Mouse (Mus musculus): ENCODE data around the gene Nubp2. TPM values are rescaled to one million over a fixed set of nuclear protein-coding genes. Genes with fewer than 3 reads are reported as not detected.
A peak's percentile ranks its signal among the peaks of the same experiment; 100 is the strongest.

Nubp2 gene
- 88.8 and 96.1 TPM in 2 replicates for polyA plus RNA-seq (2012; rRNA removed)

- WGBS, result under 1% methylated on average over 69 of the region's 69 CpGs
- DNase-seq, result peak; percentile 96
- Histone ChIP-seq H3K4me3 (ENCODE audit: control insufficient read depth, insufficient read depth, low read length) (peak within 1 kb of the TSS; percentile 83), H3K27me3 (ENCODE audit: control insufficient read depth, insufficient read depth, low read length) (no peaks in the 10 kb centered on the region), H3K27ac (ENCODE audit: control insufficient read depth, insufficient read depth, low read length) (no peak within 1 kb of the TSS), H3K4me1 (replicated peaks; ENCODE audit: control insufficient read depth, insufficient read depth, low read length) (peaks cover 16% of the 10 kb centered on the region), H3K36me3 (ENCODE audit: control insufficient read depth, insufficient read depth, low read length) (peaks cover 20% of the 10 kb centered on the region)
- TF ChIP-seq CTCF (IDR thresholded peaks at IDR 0.05; ENCODE audit: borderline replicate concordance, control insufficient read depth, extremely low read depth, insufficient read depth, low read length, poor library complexity) (peak; percentile 38; the same call in 1 of the 2 replicates), POLR2A (IDR thresholded peaks at IDR 0.05; ENCODE audit: control insufficient read depth, extremely low read depth, insufficient read depth, low read length, poor library complexity) (peak; percentile 66; the same call in 1 of the 2 replicates)
Measured at GRCm38 (mm10) chr17:24886134-24886931, at the start of gene Nubp2, which contains the start of gene Spsb3. Gene Nubp2, minus strand, starts transcription at chr17:24886349. Gene Spsb3, plus strand, starts transcription at chr17:24886643.

GRCm38 (mm10) chr17:24935666-24936065 is 49.5 kb upstream of the Nubp2 start:
- no peaks in the 10 kb centered on the region for H3K36me3 ChIP-seq (ENCODE audit: control insufficient read depth, insufficient read depth, low read length)
- H3K27me3 ChIP-seq (ENCODE audit: control insufficient read depth, insufficient read depth, low read length), result no peaks in the 10 kb centered on the region
- peaks cover 7% of the 10 kb centered on the region for H3K4me1 ChIP-seq (replicated peaks; ENCODE audit: control insufficient read depth, insufficient read depth, low read length)
- no peak for DNase-seq
- no peak overlapping the region for H3K27ac ChIP-seq (ENCODE audit: control insufficient read depth, insufficient read depth, low read length)
- no peak overlapping the region for H3K4me3 ChIP-seq (ENCODE audit: control insufficient read depth, insufficient read depth, low read length)
- TF ChIP-seq CTCF (IDR thresholded peaks at IDR 0.05; ENCODE audit: borderline replicate concordance, control insufficient read depth, extremely low read depth, insufficient read depth, low read length, poor library complexity) (no peak), POLR2A (IDR thresholded peaks at IDR 0.05; ENCODE audit: control insufficient read depth, extremely low read depth, insufficient read depth, low read length, poor library complexity) (no peak)

GRCm38 (mm10) chr17:24934926-24935325 is 48.8 kb upstream of the Nubp2 start:
- Histone ChIP-seq H3K4me1 (replicated peaks; ENCODE audit: control insufficient read depth, insufficient read depth, low read length) (peaks cover 7% of the 10 kb centered on the region), H3K36me3 (ENCODE audit: control insufficient read depth, insufficient read depth, low read length) (no peaks in the 10 kb centered on the region), H3K4me3 (ENCODE audit: control insufficient read depth, insufficient read depth, low read length) (no peak overlapping the region), H3K27me3 (ENCODE audit: control insufficient read depth, insufficient read depth, low read length) (no peaks in the 10 kb centered on the region), H3K27ac (ENCODE audit: control insufficient read depth, insufficient read depth, low read length) (no peak overlapping the region)
- no peak for TF ChIP-seq CTCF (IDR thresholded peaks at IDR 0.05; ENCODE audit: borderline replicate concordance, control insufficient read depth, extremely low read depth, insufficient read depth, low read length, poor library complexity)
- TF ChIP-seq POLR2A (IDR thresholded peaks at IDR 0.05; ENCODE audit: control insufficient read depth, extremely low read depth, insufficient read depth, low read length, poor library complexity), result no peak
- DNase-seq, result no peak
- WGBS, result 90% methylated on average over 4 of the region's 4 CpGs

- no peak for DNase-seq
- Histone ChIP-seq H3K27me3 (ENCODE audit: control insufficient read depth, insufficient read depth, low read length) (no peaks in the 10 kb centered on the region), H3K27ac (ENCODE audit: control insufficient read depth, insufficient read depth, low read length) (no peak overlapping the region), H3K4me1 (replicated peaks; ENCODE audit: control insufficient read depth, insufficient read depth, low read length) (peaks cover 7% of the 10 kb centered on the region), H3K4me3 (ENCODE audit: control insufficient read depth, insufficient read depth, low read length) (no peak overlapping the region), H3K36me3 (ENCODE audit: control insufficient read depth, insufficient read depth, low read length) (no peaks in the 10 kb centered on the region)
- WGBS, result 90% methylated on average over 4 of the region's 4 CpGs
- no peak for TF ChIP-seq CTCF (IDR thresholded peaks at IDR 0.05; ENCODE audit: borderline replicate concordance, control insufficient read depth, extremely low read depth, insufficient read depth, low read length, poor library complexity)
- no peak for TF ChIP-seq POLR2A (IDR thresholded peaks at IDR 0.05; ENCODE audit: control insufficient read depth, extremely low read depth, insufficient read depth, low read length, poor library complexity)
Measured at GRCm38 (mm10) chr17:24933163-24933562, 47.0 kb upstream of the Nubp2 start.

- H3K4me1 ChIP-seq (replicated peaks; ENCODE audit: control insufficient read depth, insufficient read depth, low read length), result peaks cover 7% of the 10 kb centered on the region
- DNase-seq, result no peak
- no peak overlapping the region for H3K27ac ChIP-seq (ENCODE audit: control insufficient read depth, insufficient read depth, low read length)
- no peak overlapping the region for H3K4me3 ChIP-seq (ENCODE audit: control insufficient read depth, insufficient read depth, low read length)
- TF ChIP-seq POLR2A (IDR thresholded peaks at IDR 0.05; ENCODE audit: control insufficient read depth, extremely low read depth, insufficient read depth, low read length, poor library complexity), result no peak
- TF ChIP-seq CTCF (IDR thresholded peaks at IDR 0.05; ENCODE audit: borderline replicate concordance, control insufficient read depth, extremely low read depth, insufficient read depth, low read length, poor library complexity), result no peak
- H3K27me3 ChIP-seq (ENCODE audit: control insufficient read depth, insufficient read depth, low read length), result no peaks in the 10 kb centered on the region
- WGBS, result 90% methylated on average over 4 of the region's 4 CpGs
- H3K36me3 ChIP-seq (ENCODE audit: control insufficient read depth, insufficient read depth, low read length), result peaks cover 3% of the 10 kb centered on the region; the same call in 1 of the 2 replicates
Measured at GRCm38 (mm10) chr17:24932431-24932830, 46.3 kb upstream of the Nubp2 start.

GRCm38 (mm10) chr17:24929506-24929905 is 43.4 kb upstream of the Nubp2 start:
- Histone ChIP-seq H3K27ac (ENCODE audit: control insufficient read depth, insufficient read depth, low read length) (no peak overlapping the region), H3K4me3 (ENCODE audit: control insufficient read depth, insufficient read depth, low read length) (no peak overlapping the region), H3K4me1 (replicated peaks; ENCODE audit: control insufficient read depth, insufficient read depth, low read length) (no peaks in the 10 kb centered on the region), H3K36me3 (ENCODE audit: control insufficient read depth, insufficient read depth, low read length) (peaks cover 16% of the 10 kb centered on the region), H3K27me3 (ENCODE audit: control insufficient read depth, insufficient read depth, low read length) (no peaks in the 10 kb centered on the region)
- DNase-seq, result no peak
- 100% methylated on average over 1 of the region's 1 CpGs for WGBS
- TF ChIP-seq POLR2A (IDR thresholded peaks at IDR 0.05; ENCODE audit: control insufficient read depth, extremely low read depth, insufficient read depth, low read length, poor library complexity) (no peak), CTCF (IDR thresholded peaks at IDR 0.05; ENCODE audit: borderline replicate concordance, control insufficient read depth, extremely low read depth, insufficient read depth, low read length, poor library complexity) (no peak)

Data from thymus, adult 2 months (tissue).